Mouse (Mus musculus) kidney, adult 2 months (tissue): ENCODE data around the gene Tcf7l1. TPM values are rescaled to one million over a fixed set of nuclear protein-coding genes. Genes with fewer than 3 reads are reported as not detected.

Experiments used
- DNase-seq: peaks from one replicate; pipeline ENCODE4 v3.0.0; 2021
- H3K27ac ChIP-seq: fragments of 200-500 bp; 2 replicates; pipeline ENCODE4 v1.5.1; 2012; ENCODE audit warnings: low read depth, low read length, control low read depth, inconsistent platforms; ENCODE audit not compliant: insufficient read depth
- H3K27me3 ChIP-seq: fragments of 200-500 bp; replicated peaks from 2 replicates; pipeline ENCODE4 v1.6.1; 2012; ENCODE audit warnings: mild to moderate bottlenecking, moderate library complexity, low read length, inconsistent platforms; ENCODE audit not compliant: control insufficient read depth, insufficient read depth
- H3K36me3 ChIP-seq: fragments of 200-500 bp; 2 replicates; pipeline ENCODE4 v1.6.1; 2012; ENCODE audit warnings: mild to moderate bottlenecking, moderate library complexity, low read length, inconsistent platforms; ENCODE audit not compliant: control insufficient read depth, insufficient read depth
- H3K4me1 ChIP-seq: fragments of 200-500 bp; 2 replicates; pipeline ENCODE4 v1.6.1; 2011; ENCODE audit warnings: low read length; ENCODE audit not compliant: control insufficient read depth, insufficient read depth
- H3K4me3 ChIP-seq: fragments of 200-500 bp; 2 replicates; pipeline ENCODE4 v1.5.1; 2011; ENCODE audit warnings: mild to moderate bottlenecking, low read depth, low read length, control low read depth; ENCODE audit not compliant: insufficient read depth
- CTCF ChIP-seq: fragments of 200-500 bp; conservative IDR thresholded peaks from 2 replicates; pipeline ENCODE4 v1.5.1; 2011; ENCODE audit warnings: low read depth, mild to moderate bottlenecking, control low read depth, low read length, moderate library complexity, mixed read lengths; ENCODE audit not compliant: insufficient read depth, insufficient read length
- POLR2A ChIP-seq: fragments of 200-500 bp; IDR thresholded peaks from one replicate; pipeline ENCODE4 v1.6.1; 2011; ENCODE audit warnings: low read depth, low read length, control low read depth
- WGBS: fragments of 180-500 bp; shearing (Covaris S2); methylation state at CpG from one replicate; pipeline ENCODE4 v1.1.7; 2018; 5-methylcytosine and 5-hydroxymethylcytosine counted together
- polyA plus RNA-seq: library from polyadenylated mRNA; depleted of rRNA; stranded (reverse); fragments of >200 nt; gene quantifications from 2 replicates; pipeline ENCODE4 v1.2.3, GENCODE M21; 2012

The Tcf7l1 gene
- polyA plus RNA-seq, 1 experiment, result 16.3 TPM

GRCm38 (mm10) chr6:72663000-72663399 is 126.1 kb downstream of the Tcf7l1 start:
- Histone ChIP-seq H3K27me3 (no peaks in the 10 kb centered on the region), H3K4me1 (peaks cover 29% of the 10 kb centered on the region), H3K36me3 (no peaks in the 10 kb centered on the region), H3K27ac (peak overlapping the region; percentile 49), H3K4me3 (no peak overlapping the region)
- peak; percentile 67 for DNase-seq
- peak; percentile 29; the same call in 1 of the 2 replicates for TF ChIP-seq CTCF
- no peak for TF ChIP-seq POLR2A
- WGBS, result 7% methylated on average over 1 of the region's 1 CpGs

DNA sequence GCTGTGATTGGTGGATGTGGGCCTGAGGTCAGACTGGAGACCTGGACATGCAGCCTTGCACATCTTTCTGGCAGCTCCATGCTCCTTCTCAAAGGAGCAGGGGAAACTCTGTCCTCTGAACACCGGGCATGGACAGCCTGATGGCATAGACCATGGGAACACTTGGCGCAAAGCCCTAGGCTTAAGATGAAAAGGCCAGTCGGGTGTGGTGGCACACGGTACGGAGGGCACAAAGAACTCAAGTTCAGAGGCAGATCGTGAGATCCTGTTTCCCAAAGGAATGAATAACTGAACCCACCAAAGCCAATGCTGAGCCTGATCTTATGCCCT is 128.7 kb downstream of the Tcf7l1 start:
- WGBS, result 34% methylated on average over 6 of the region's 6 CpGs
- Histone ChIP-seq H3K4me3 (no peak overlapping the region), H3K27me3 (no peaks in the 10 kb centered on the region), H3K27ac (no peak overlapping the region; the same call in 1 of the 2 replicates), H3K4me1 (peaks cover 29% of the 10 kb centered on the region), H3K36me3 (no peaks in the 10 kb centered on the region)
- DNase-seq, result no peak
- TF ChIP-seq POLR2A (no peak), CTCF (no peak)

GRCm38 (mm10) chr6:72659717-72660390 is 129.2 kb downstream of the Tcf7l1 start:
- no peak for DNase-seq
- Histone ChIP-seq H3K4me3 (no peak overlapping the region), H3K36me3 (no peaks in the 10 kb centered on the region), H3K4me1 (peaks cover 29% of the 10 kb centered on the region), H3K27me3 (no peaks in the 10 kb centered on the region), H3K27ac (peak overlapping the region; percentile 18; the same call in 1 of the 2 replicates)
- WGBS, result 51% methylated on average over 8 of the region's 8 CpGs
- TF ChIP-seq CTCF, result no peak

DNA sequence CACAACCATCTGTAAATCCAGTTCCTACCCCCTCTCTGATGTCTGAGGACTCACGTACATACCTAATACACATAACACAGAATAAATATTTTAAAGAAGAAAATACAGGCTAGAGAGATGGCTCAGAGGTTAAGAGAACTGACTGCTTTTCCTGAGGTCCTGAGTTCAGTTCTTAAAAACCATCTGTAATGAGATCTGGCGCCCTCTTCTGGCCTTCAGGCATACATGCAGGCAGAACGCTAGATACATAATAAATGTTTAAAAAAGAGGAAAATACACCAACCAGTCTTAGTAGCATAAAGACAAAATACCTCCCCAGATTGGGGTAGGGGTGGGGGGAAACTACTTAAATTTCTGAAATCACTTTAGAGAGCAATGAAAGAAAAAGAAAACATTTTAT is 131.0 kb downstream of the Tcf7l1 start:
- H3K27me3 ChIP-seq, result no peaks in the 10 kb centered on the region
- TF ChIP-seq POLR2A, result no peak
- peak; percentile 72 for TF ChIP-seq CTCF
- H3K4me3 ChIP-seq, result no peak overlapping the region
- 57% methylated on average over 3 of the region's 3 CpGs for WGBS
- H3K4me1 ChIP-seq, result peaks cover 25% of the 10 kb centered on the region
- H3K36me3 ChIP-seq, result no peaks in the 10 kb centered on the region
- no peak for DNase-seq
- H3K27ac ChIP-seq, result no peak overlapping the region

DNA sequence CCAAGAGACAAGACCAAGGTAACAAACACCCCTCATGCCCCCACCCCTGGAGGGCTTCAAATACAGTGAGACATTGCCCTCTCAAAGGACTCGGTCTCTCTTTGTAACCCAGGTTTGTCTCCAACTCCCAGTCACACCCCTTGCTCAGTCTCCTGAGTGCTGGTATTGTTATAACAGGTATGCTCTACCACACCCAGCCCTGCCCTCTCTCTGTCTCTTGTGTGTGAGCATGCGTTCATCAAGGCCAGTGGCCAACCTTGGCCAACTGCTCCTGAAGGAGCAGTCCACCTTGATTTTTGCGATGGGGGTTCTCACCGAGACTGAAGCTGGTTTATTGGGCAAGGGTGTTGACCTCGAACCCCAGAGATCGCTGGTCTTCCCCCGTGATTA is 133.0 kb downstream of the Tcf7l1 start:
- WGBS, result 68% methylated on average over 7 of the region's 7 CpGs
- DNase-seq, result no peak
- TF ChIP-seq POLR2A, result no peak
- no peak for TF ChIP-seq CTCF
- no peaks in the 10 kb centered on the region for H3K36me3 ChIP-seq
- H3K27ac ChIP-seq, result peak overlapping the region; percentile 77
- H3K4me3 ChIP-seq, result no peak overlapping the region
- H3K4me1 ChIP-seq, result peaks cover 17% of the 10 kb centered on the region
- no peaks in the 10 kb centered on the region for H3K27me3 ChIP-seq

DNA sequence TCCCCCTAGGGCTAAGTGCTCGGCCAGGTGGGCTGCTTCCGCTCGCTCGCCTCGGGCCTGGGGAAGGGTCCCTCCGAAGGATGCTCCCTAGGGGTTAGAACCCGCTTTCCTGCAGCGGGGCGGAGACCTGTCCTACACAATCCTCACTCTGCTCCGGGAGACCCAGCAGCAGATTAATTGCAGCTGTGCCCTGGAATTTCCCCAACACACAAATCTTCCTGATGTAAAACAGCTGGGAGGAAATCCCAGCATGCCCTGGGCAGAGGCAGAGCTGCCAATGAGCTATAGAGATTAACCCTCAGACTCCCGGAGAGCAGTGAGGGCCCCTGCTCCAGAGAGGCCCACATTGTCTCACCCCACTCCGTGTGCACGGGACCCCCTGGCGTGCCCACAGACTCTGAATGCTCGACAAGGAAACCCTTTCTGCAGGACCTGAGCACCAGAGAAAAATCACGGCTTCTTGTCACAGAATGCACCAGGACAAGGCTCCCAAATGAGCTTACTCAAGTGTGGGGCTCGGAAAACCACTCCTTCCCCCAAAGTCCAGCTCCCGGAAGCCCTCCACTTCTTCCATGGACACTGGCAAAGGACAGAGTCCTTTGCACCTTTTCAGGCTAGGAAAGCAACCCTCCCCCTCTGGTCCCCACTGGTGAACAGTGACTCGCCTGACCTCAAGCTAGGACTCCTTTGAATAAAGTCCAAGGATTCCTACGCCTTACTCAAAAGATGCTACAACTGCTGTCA is 133.6 kb downstream of the Tcf7l1 start:
- H3K27ac ChIP-seq, result peak overlapping the region; percentile 89
- WGBS, result 6% methylated on average over 20 of the region's 20 CpGs
- H3K27me3 ChIP-seq, result no peaks in the 10 kb centered on the region
- DNase-seq, result peak; percentile 89
- H3K4me3 ChIP-seq, result peak overlapping the region; percentile 48
- no peaks in the 10 kb centered on the region for H3K36me3 ChIP-seq
- TF ChIP-seq CTCF (no peak), POLR2A (no peak)
- H3K4me1 ChIP-seq, result peaks cover 11% of the 10 kb centered on the region; the same call in 1 of the 2 replicates

DNA sequence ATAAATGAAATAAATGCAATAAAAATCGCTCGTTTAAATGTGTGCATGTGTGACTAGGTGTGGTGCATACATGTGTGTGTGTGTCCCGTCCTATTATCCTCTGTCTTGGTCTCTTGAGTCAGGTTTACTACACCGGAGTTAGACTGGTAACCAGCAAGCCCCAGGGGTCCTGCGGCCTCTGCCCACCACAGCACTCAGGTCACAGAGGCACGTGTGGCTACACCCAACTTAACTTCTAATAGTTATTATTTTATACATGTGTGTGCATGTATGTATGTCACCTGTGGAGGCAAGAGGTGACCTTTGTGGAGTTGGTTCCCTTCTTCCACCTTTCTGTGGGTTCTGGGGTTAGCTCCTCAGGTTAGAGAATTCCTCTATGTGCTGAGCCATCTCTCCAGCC is 134.7 kb downstream of the Tcf7l1 start:
- Histone ChIP-seq H3K27me3 (no peaks in the 10 kb centered on the region), H3K4me3 (no peak overlapping the region), H3K27ac (peak overlapping the region; percentile 89; the same call in 1 of the 2 replicates), H3K36me3 (no peaks in the 10 kb centered on the region), H3K4me1 (peaks cover 5% of the 10 kb centered on the region; the same call in 1 of the 2 replicates)
- no peak for TF ChIP-seq POLR2A
- TF ChIP-seq CTCF, result no peak
- 92% methylated on average over 6 of the region's 6 CpGs for WGBS
- DNase-seq, result no peak
